Mouse (Mus musculus) CH12.LX (cell line): ENCODE data around the gene Mocs1. TPM values are rescaled to one million over a fixed set of nuclear protein-coding genes. Genes with fewer than 3 reads are reported as not detected.

Experiments used
- DNase-seq: peaks from one replicate; pipeline ENCODE4 v3.0.0-alpha.2; 2013; ENCODE audit errors: extremely low read depth
- H3K27ac ChIP-seq: 2 replicates; pipeline ENCODE4 v1.5.1; 2012; ENCODE audit warnings: low read depth, mild to moderate bottlenecking, control low read depth, moderate library complexity; ENCODE audit not compliant: insufficient read depth
- H3K27me3 ChIP-seq: replicated peaks from 2 replicates; pipeline ENCODE3; 2012; ENCODE audit warnings: inconsistent platforms
- H3K36me3 ChIP-seq, 2 experiments: replicated peaks in 1 of 2; 2 replicates each; pipeline versions ENCODE3 to v1.6.1; 2012; ENCODE audit warnings: inconsistent platforms in 1 of 2, low read length in 1 of 2, mild to moderate bottlenecking in 1 of 2, mixed read lengths in 1 of 2, moderate library complexity in 1 of 2; ENCODE audit not compliant: control insufficient read depth in 1 of 2, insufficient read depth in 1 of 2
- H3K4me1 ChIP-seq, 2 experiments: 2 replicates each; pipeline ENCODE4 v1.6.1; 2012; ENCODE audit warnings: inconsistent platforms in 1 of 2, moderate library complexity in 1 of 2; ENCODE audit not compliant: insufficient read depth in 2 of 2, control insufficient read depth in 1 of 2
- H3K4me2 ChIP-seq: 2 replicates; pipeline ENCODE4 v1.6.1; 2012; ENCODE audit warnings: low read depth, mild to moderate bottlenecking, control low read depth; ENCODE audit not compliant: poor library complexity, insufficient read depth, severe bottlenecking
- H3K4me3 ChIP-seq, 3 experiments: fragments of 150-350 bp in 1 of 3; sonication (generic) in 1 of 3; replicated peaks in 1 of 3; 2 replicates each; pipeline versions ENCODE3 to v1.5.1; 2011 to 2012; ENCODE audit warnings: low read depth in 2 of 3, low read length in 2 of 3, mild to moderate bottlenecking in 2 of 3, moderate library complexity in 2 of 3, control low read depth in 1 of 3, improper control_type of control experiment in 1 of 3, inconsistent platforms in 1 of 3, mixed read lengths in 1 of 3; ENCODE audit not compliant: poor library complexity in 1 of 3
- H3K79me2 ChIP-seq: replicated peaks from 2 replicates; pipeline ENCODE4 v1.6.1; 2012; ENCODE audit warnings: mild to moderate bottlenecking, moderate library complexity; ENCODE audit not compliant: control insufficient read depth, poor library complexity, insufficient read depth, severe bottlenecking; ENCODE audit errors: extremely low read depth
- H3K9ac ChIP-seq: 2 replicates; pipeline ENCODE4 v1.6.1; 2012; ENCODE audit warnings: low read depth, mild to moderate bottlenecking, control low read depth, moderate library complexity; ENCODE audit not compliant: insufficient read depth
- H3K9me3 ChIP-seq: replicated peaks from 2 replicates; pipeline ENCODE3; 2012; ENCODE audit warnings: low read length, inconsistent platforms, mixed read lengths
- CTCF ChIP-seq, 2 experiments: IDR thresholded peaks in 1 of 2; conservative IDR thresholded peaks in 1 of 2; 2 replicates each; pipeline ENCODE4 v1.5.1; 2011 to 2012; ENCODE audit warnings: low read depth in 2 of 2, low read length in 2 of 2, improper control_type of control experiment in 1 of 2, inconsistent platforms in 1 of 2, mild to moderate bottlenecking in 1 of 2, moderate library complexity in 1 of 2
- EP300 ChIP-seq: IDR thresholded peaks from 2 replicates; pipeline ENCODE4 v1.6.1; 2011; ENCODE audit warnings: low read length, improper control_type of control experiment
- ETS1 ChIP-seq: conservative IDR thresholded peaks from 2 replicates; pipeline ENCODE4 v1.6.1; 2012; ENCODE audit warnings: low read depth, mild to moderate bottlenecking, inconsistent platforms, low read length, improper control_type of control experiment, moderate library complexity
- JUND ChIP-seq: conservative IDR thresholded peaks from 2 replicates; pipeline ENCODE4 v1.6.1; 2011; ENCODE audit warnings: low read depth, low read length, improper control_type of control experiment
- MEF2A ChIP-seq: IDR thresholded peaks from 2 replicates; pipeline ENCODE4 v1.6.1; 2014; ENCODE audit warnings: low read depth, mild to moderate bottlenecking, inconsistent platforms, low read length, improper control_type of control experiment, borderline replicate concordance
- NRF1 ChIP-seq: IDR thresholded peaks from 2 replicates; pipeline ENCODE4 v1.6.1; 2014; ENCODE audit warnings: low read depth, mild to moderate bottlenecking, inconsistent platforms, low read length, improper control_type of control experiment, moderate library complexity
- RAD21 ChIP-seq: IDR thresholded peaks from 2 replicates; pipeline ENCODE4 v1.6.1; 2011; ENCODE audit warnings: low read depth, mild to moderate bottlenecking, low read length, improper control_type of control experiment, moderate library complexity
- SIN3A ChIP-seq: IDR thresholded peaks from 2 replicates; pipeline ENCODE4 v1.6.1; 2012; ENCODE audit warnings: low read length, improper control_type of control experiment, inconsistent platforms
- USF1 ChIP-seq: IDR thresholded peaks from 2 replicates; pipeline ENCODE4 v1.6.1; 2014; ENCODE audit warnings: low read depth, mild to moderate bottlenecking, inconsistent platforms, low read length, improper control_type of control experiment
- USF2 ChIP-seq: conservative IDR thresholded peaks from 2 replicates; pipeline ENCODE4 v1.6.1; 2011; ENCODE audit warnings: low read depth, low read length, improper control_type of control experiment
- ZMIZ1 ChIP-seq: IDR thresholded peaks from 2 replicates; pipeline ENCODE4 v1.6.1; 2012; ENCODE audit warnings: low read depth, mild to moderate bottlenecking, inconsistent platforms, low read length, improper control_type of control experiment
- dilution Hi-C: fragments of 300-500 bp; cut with MboI; formaldehyde crosslinking; loops from 2 replicates; pipeline ENCODE4 v1.14.3; 2020; ENCODE audit warnings: low sequenced_read_pairs; ENCODE audit not compliant: extremely low pct_unique_long_range_greater_than_20kb, extremely low pct_ligation_motif_present
- in situ Hi-C: fragments of 300-500 bp; cut with MboI; formaldehyde crosslinking; loops from 3 replicates; pipeline ENCODE4 v1.14.3; 2019; ENCODE audit warnings: low sequenced_read_pairs, low pct_ligation_motif_present, low pct_unique_long_range_greater_than_20kb, mixed read lengths
- polyA plus RNA-seq: library from polyadenylated mRNA; unstranded; fragments of >175 nt; gene quantifications from 2 replicates; pipeline ENCODE4 v1.2.1, GENCODE M21; 2012; ENCODE audit warnings: low read depth; ENCODE audit not compliant: insufficient read length
- total RNA-seq, 2 experiments: library from RNA; depleted of rRNA; stranded (reverse); fragments of 300-350 nt in 1 of 2; fragments of >200 nt in 1 of 2; gene quantifications; 2 replicates each; pipeline ENCODE4 v1.2.3; 2012 to 2014

Mocs1 gene
- total and polyA plus RNA-seq, 3 experiments = 3.7 to 8.8 (median 7.3) TPM

GRCm38 (mm10) chr17:49475174-49475573 is 47.0 kb downstream of the Mocs1 start:
- Histone ChIP-seq H3K4me1 (peaks cover 3 to 30% of the 10 kb centered on the region in 2 experiments), H3K4me3 (no peak overlapping the region), H3K36me3 (no peaks in the 10 kb centered on the region), H3K27me3 (peaks cover 3% of the 10 kb centered on the region), H3K79me2 (no peaks in the 10 kb centered on the region), H3K27ac (no peak overlapping the region), H3K9ac (no peak overlapping the region), H3K9me3 (no peaks in the 10 kb centered on the region), H3K4me2 (no peak overlapping the region)
- in situ Hi-C loops = loop anchor here (10.0 kb wide), 1 partner anchor 400 kb away; no protein-coding TSS in a partner anchor
- no peak for DNase-seq
- dilution Hi-C loops = no loop called here
- no peak for TF ChIP-seq MEF2A
- no peak for TF ChIP-seq ZMIZ1

- H3K36me3 ChIP-seq = no peaks in the 10 kb centered on the region
- in situ Hi-C loops = loop anchor here (10.0 kb wide), 1 partner anchor 397 kb away; no protein-coding TSS in a partner anchor
- H3K27me3 ChIP-seq = peaks cover 14% of the 10 kb centered on the region
- dilution Hi-C loops = no loop called here
- TF ChIP-seq EP300 = no peak
- TF ChIP-seq ZMIZ1 = no peak
- no peak for TF ChIP-seq CTCF (conservative IDR thresholded peaks at IDR 0.05 in 1 of 2, IDR thresholded peaks at IDR 0.05 in 1 of 2; ENCODE audit: low read depth in 2 of 2, low read length in 2 of 2)
- TF ChIP-seq, all 38 proteins: peak for 0
- DNase-seq = no peak
- H3K4me3 ChIP-seq = no peak overlapping the region
- H3K4me2 ChIP-seq = no peak overlapping the region
- H3K79me2 ChIP-seq = no peaks in the 10 kb centered on the region
- peaks cover 6 to 18% of the 10 kb centered on the region in 2 experiments for H3K4me1 ChIP-seq
- H3K9ac ChIP-seq = no peak overlapping the region
- H3K9me3 ChIP-seq = no peaks in the 10 kb centered on the region
- no peak overlapping the region for H3K27ac ChIP-seq
Measured at GRCm38 (mm10) chr17:49477370-49477769, 49.2 kb downstream of the Mocs1 start.

GRCm38 (mm10) chr17:49481876-49482275 is 53.7 kb downstream of the Mocs1 start:
- in situ Hi-C loops = no loop called here
- Histone ChIP-seq H3K27ac (no peak overlapping the region), H3K27me3 (peaks cover 24% of the 10 kb centered on the region)

More at GRCm38 (mm10) chr17:49481876-49482275, 53.7 kb downstream of the Mocs1 start:
- TF ChIP-seq USF1 (no peak), CTCF (conservative IDR thresholded peaks at IDR 0.05 in 1 of 2, IDR thresholded peaks at IDR 0.05 in 1 of 2; ENCODE audit: low read depth in 2 of 2, low read length in 2 of 2) (no peak), USF2 (no peak), NRF1 (no peak), SIN3A (no peak), EP300 (no peak), RAD21 (no peak), ETS1 (no peak), JUND (no peak)
- Histone ChIP-seq H3K79me2 (no peaks in the 10 kb centered on the region), H3K4me1 (peaks cover 0 to 3% of the 10 kb centered on the region in 2 experiments; a peak in 2 of 4 replicates), H3K36me3 (no peaks in the 10 kb centered on the region), H3K4me2 (no peak overlapping the region), H3K4me3 (no peak overlapping the region), H3K9ac (no peak overlapping the region), H3K9me3 (no peaks in the 10 kb centered on the region)
- dilution Hi-C loops = no loop called here
- no peak for DNase-seq
